Mouse (Mus musculus) CH12.LX (cell line): ENCODE results near the gene Gdpd5. TPM values are rescaled to one million over a fixed set of nuclear protein-coding genes. Genes with fewer than 3 reads are reported as not detected.

Experiments used
- DNase-seq: peaks from one replicate; pipeline ENCODE4 v3.0.0-alpha.2; 2013; ENCODE audit errors: extremely low read depth
- H3K27ac ChIP-seq: 2 replicates; pipeline ENCODE4 v1.5.1; 2012; ENCODE audit warnings: low read depth, mild to moderate bottlenecking, control low read depth, moderate library complexity; ENCODE audit not compliant: insufficient read depth
- H3K27me3 ChIP-seq: replicated peaks from 2 replicates; pipeline ENCODE3; 2012; ENCODE audit warnings: inconsistent platforms
- H3K36me3 ChIP-seq, 2 experiments: replicated peaks in 1 of 2; 2 replicates each; pipeline versions ENCODE3 to v1.6.1; 2012; ENCODE audit warnings: inconsistent platforms in 1 of 2, low read length in 1 of 2, mild to moderate bottlenecking in 1 of 2, mixed read lengths in 1 of 2, moderate library complexity in 1 of 2; ENCODE audit not compliant: control insufficient read depth in 1 of 2, insufficient read depth in 1 of 2
- H3K4me1 ChIP-seq, 2 experiments: 2 replicates each; pipeline ENCODE4 v1.6.1; 2012; ENCODE audit warnings: inconsistent platforms in 1 of 2, moderate library complexity in 1 of 2; ENCODE audit not compliant: insufficient read depth in 2 of 2, control insufficient read depth in 1 of 2
- H3K4me2 ChIP-seq: 2 replicates; pipeline ENCODE4 v1.6.1; 2012; ENCODE audit warnings: low read depth, mild to moderate bottlenecking, control low read depth; ENCODE audit not compliant: poor library complexity, insufficient read depth, severe bottlenecking
- H3K4me3 ChIP-seq, 3 experiments: fragments of 150-350 bp in 1 of 3; sonication (generic) in 1 of 3; replicated peaks in 1 of 3; 2 replicates each; pipeline versions ENCODE3 to v1.5.1; 2011 to 2012; ENCODE audit warnings: low read depth in 2 of 3, low read length in 2 of 3, mild to moderate bottlenecking in 2 of 3, moderate library complexity in 2 of 3, control low read depth in 1 of 3, improper control_type of control experiment in 1 of 3, inconsistent platforms in 1 of 3, mixed read lengths in 1 of 3; ENCODE audit not compliant: poor library complexity in 1 of 3
- H3K79me2 ChIP-seq: replicated peaks from 2 replicates; pipeline ENCODE4 v1.6.1; 2012; ENCODE audit warnings: mild to moderate bottlenecking, moderate library complexity; ENCODE audit not compliant: control insufficient read depth, poor library complexity, insufficient read depth, severe bottlenecking; ENCODE audit errors: extremely low read depth
- H3K9ac ChIP-seq: 2 replicates; pipeline ENCODE4 v1.6.1; 2012; ENCODE audit warnings: low read depth, mild to moderate bottlenecking, control low read depth, moderate library complexity; ENCODE audit not compliant: insufficient read depth
- H3K9me3 ChIP-seq: replicated peaks from 2 replicates; pipeline ENCODE3; 2012; ENCODE audit warnings: low read length, inconsistent platforms, mixed read lengths
- BHLHE40 ChIP-seq: IDR thresholded peaks from 2 replicates; pipeline ENCODE4 v1.6.1; 2011; ENCODE audit warnings: mild to moderate bottlenecking, low read depth, low read length, improper control_type of control experiment
- CHD2 ChIP-seq: IDR thresholded peaks from 2 replicates; pipeline ENCODE4 v1.6.1; 2011; ENCODE audit warnings: low read length, improper control_type of control experiment
- CTCF ChIP-seq, 2 experiments: IDR thresholded peaks in 1 of 2; conservative IDR thresholded peaks in 1 of 2; 2 replicates each; pipeline ENCODE4 v1.5.1; 2011 to 2012; ENCODE audit warnings: low read depth in 2 of 2, low read length in 2 of 2, improper control_type of control experiment in 1 of 2, inconsistent platforms in 1 of 2, mild to moderate bottlenecking in 1 of 2, moderate library complexity in 1 of 2
- ELF1 ChIP-seq: IDR thresholded peaks from 2 replicates; pipeline ENCODE4 v1.6.1; 2014; ENCODE audit warnings: low read depth, mild to moderate bottlenecking, inconsistent platforms, low read length, improper control_type of control experiment
- ETS1 ChIP-seq: conservative IDR thresholded peaks from 2 replicates; pipeline ENCODE4 v1.6.1; 2012; ENCODE audit warnings: low read depth, mild to moderate bottlenecking, inconsistent platforms, low read length, improper control_type of control experiment, moderate library complexity
- IRF4 ChIP-seq: IDR thresholded peaks from 2 replicates; pipeline ENCODE4 v1.6.1; 2014; ENCODE audit warnings: low read depth, mild to moderate bottlenecking, inconsistent platforms, low read length, improper control_type of control experiment
- JUN ChIP-seq: IDR thresholded peaks from 2 replicates; pipeline ENCODE4 v1.6.1; 2011; ENCODE audit warnings: low read depth, mild to moderate bottlenecking, low read length, improper control_type of control experiment, moderate library complexity; ENCODE audit not compliant: insufficient read depth
- JUND ChIP-seq: conservative IDR thresholded peaks from 2 replicates; pipeline ENCODE4 v1.6.1; 2011; ENCODE audit warnings: low read depth, low read length, improper control_type of control experiment
- MAZ ChIP-seq: IDR thresholded peaks from 2 replicates; pipeline ENCODE4 v1.6.1; 2012; ENCODE audit warnings: low read depth, mild to moderate bottlenecking, inconsistent platforms, low read length, improper control_type of control experiment, moderate library complexity
- MXI1 ChIP-seq: IDR thresholded peaks from 2 replicates; pipeline ENCODE4 v1.6.1; 2011; ENCODE audit warnings: mild to moderate bottlenecking, low read depth, low read length, improper control_type of control experiment
- NELFE ChIP-seq: IDR thresholded peaks from 2 replicates; pipeline ENCODE4 v1.6.1; 2011; ENCODE audit warnings: low read depth, low read length, improper control_type of control experiment
- POLR2A ChIP-seq: IDR thresholded peaks from 2 replicates; pipeline ENCODE4 v1.6.1; 2011; ENCODE audit warnings: low read depth, mild to moderate bottlenecking, improper control_type of control experiment, low read length
- RCOR1 ChIP-seq: conservative IDR thresholded peaks from 2 replicates; pipeline ENCODE4 v1.6.1; 2012; ENCODE audit warnings: low read depth, mild to moderate bottlenecking, inconsistent platforms, low read length, improper control_type of control experiment
- SIN3A ChIP-seq: IDR thresholded peaks from 2 replicates; pipeline ENCODE4 v1.6.1; 2012; ENCODE audit warnings: low read length, improper control_type of control experiment, inconsistent platforms
- TBP ChIP-seq: conservative IDR thresholded peaks from 2 replicates; pipeline ENCODE4 v1.6.1; 2011; ENCODE audit warnings: low read depth, low read length, improper control_type of control experiment
- TCF12 ChIP-seq: IDR thresholded peaks from 2 replicates; pipeline ENCODE4 v1.6.1; 2014; ENCODE audit warnings: low read depth, mild to moderate bottlenecking, inconsistent platforms, low read length, improper control_type of control experiment
- USF1 ChIP-seq: IDR thresholded peaks from 2 replicates; pipeline ENCODE4 v1.6.1; 2014; ENCODE audit warnings: low read depth, mild to moderate bottlenecking, inconsistent platforms, low read length, improper control_type of control experiment
- USF2 ChIP-seq: conservative IDR thresholded peaks from 2 replicates; pipeline ENCODE4 v1.6.1; 2011; ENCODE audit warnings: low read depth, low read length, improper control_type of control experiment
- ZMIZ1 ChIP-seq: IDR thresholded peaks from 2 replicates; pipeline ENCODE4 v1.6.1; 2012; ENCODE audit warnings: low read depth, mild to moderate bottlenecking, inconsistent platforms, low read length, improper control_type of control experiment
- ZNF384 ChIP-seq: IDR thresholded peaks from 2 replicates; pipeline ENCODE4 v1.6.1; 2012; ENCODE audit warnings: low read depth, low read length, improper control_type of control experiment, inconsistent platforms
- dilution Hi-C: fragments of 300-500 bp; cut with MboI; formaldehyde crosslinking; loops from 2 replicates; pipeline ENCODE4 v1.14.3; 2020; ENCODE audit warnings: low sequenced_read_pairs; ENCODE audit not compliant: extremely low pct_unique_long_range_greater_than_20kb, extremely low pct_ligation_motif_present
- in situ Hi-C: fragments of 300-500 bp; cut with MboI; formaldehyde crosslinking; loops from 3 replicates; pipeline ENCODE4 v1.14.3; 2019; ENCODE audit warnings: low sequenced_read_pairs, low pct_ligation_motif_present, low pct_unique_long_range_greater_than_20kb, mixed read lengths
- polyA plus RNA-seq: library from polyadenylated mRNA; unstranded; fragments of >175 nt; gene quantifications from 2 replicates; pipeline ENCODE4 v1.2.1, GENCODE M21; 2012; ENCODE audit warnings: low read depth; ENCODE audit not compliant: insufficient read length
- total RNA-seq, 2 experiments: library from RNA; depleted of rRNA; stranded (reverse); fragments of 300-350 nt in 1 of 2; fragments of >200 nt in 1 of 2; gene quantifications; 2 replicates each; pipeline ENCODE4 v1.2.3; 2012 to 2014

The Gdpd5 gene
- total and polyA plus RNA-seq, 3 experiments = 2.4 to 9.1 (median 9.0) TPM

GRCm38 (mm10) chr7:99432248-99432647, 51.0 kb downstream of the Gdpd5 start:
- in situ Hi-C loops = no loop called here
- peak overlapping the region; percentile 37 for H3K27ac ChIP-seq
- no peaks in the 10 kb centered on the region for H3K27me3 ChIP-seq

GRCm38 (mm10) chr7:99432863-99433262, 51.6 kb downstream of the Gdpd5 start:
- DNase-seq = peak; percentile 64
- Histone ChIP-seq H3K27ac (peak overlapping the region; percentile 37), H3K4me2 (no peak overlapping the region), H3K79me2 (no peaks in the 10 kb centered on the region), H3K4me3 (peak overlapping the region in 1 of 3 experiments; percentile 19), H3K9ac (no peak overlapping the region), H3K4me1 (peaks cover 63 to 93% of the 10 kb centered on the region in 2 experiments), H3K27me3 (no peaks in the 10 kb centered on the region), H3K9me3 (no peaks in the 10 kb centered on the region), H3K36me3 (peaks cover 0 to 4% of the 10 kb centered on the region in 2 experiments)
- dilution Hi-C loops (no loop called here), in situ Hi-C loops (no loop called here)
- TF ChIP-seq ZNF384 (no peak), IRF4 (0 out of 2 replicates have a peak, but pooled peaks have one; percentile 14), TBP (no peak), ELF1 (peak; percentile 61)

More at GRCm38 (mm10) chr7:99432248-99432647, 51.0 kb downstream of the Gdpd5 start:
- no peak overlapping the region for H3K9ac ChIP-seq
- H3K36me3 ChIP-seq = peaks cover 0 to under 1% of the 10 kb centered on the region in 2 experiments
- dilution Hi-C loops = no loop called here
- peak; percentile 63 for DNase-seq
- peaks cover 66 to 95% of the 10 kb centered on the region in 2 experiments for H3K4me1 ChIP-seq
- no peaks in the 10 kb centered on the region for H3K79me2 ChIP-seq
- H3K4me3 ChIP-seq = no peak overlapping the region
- H3K9me3 ChIP-seq = no peaks in the 10 kb centered on the region
- TF ChIP-seq ETS1 = peak; percentile 14; the same call in 1 of the 2 replicates
- TF ChIP-seq JUND = 0 out of 2 replicates have a peak, but pooled peaks have one; percentile 40
- TF ChIP-seq ELF1 = no peak
- TF ChIP-seq IRF4 = no peak
- TF ChIP-seq JUN = peak; percentile 38; the same call in 1 of the 2 replicates
- no peak for TF ChIP-seq CTCF (conservative IDR thresholded peaks at IDR 0.05 in 1 of 2, IDR thresholded peaks at IDR 0.05 in 1 of 2; ENCODE audit: low read depth in 2 of 2, low read length in 2 of 2)
- no peak for TF ChIP-seq ZNF384
- no peak for TF ChIP-seq NELFE
- no peak for TF ChIP-seq CHD2
- TF ChIP-seq, all 38 proteins: peak for 3
- H3K4me2 ChIP-seq = no peak overlapping the region

GRCm38 (mm10) chr7:99434672-99435250, 53.5 kb downstream of the Gdpd5 start:
- dilution Hi-C loops = no loop called here
- DNase-seq = peak; percentile 68

More at GRCm38 (mm10) chr7:99434672-99435250, 53.5 kb downstream of the Gdpd5 start:
- no peak for TF ChIP-seq BHLHE40
- 0 out of 2 replicates have a peak, but pooled peaks have one; percentile 28 for TF ChIP-seq ZMIZ1
- no peak for TF ChIP-seq USF1
- TF ChIP-seq JUN = no peak
- TF ChIP-seq SIN3A = 0 out of 2 replicates have a peak, but pooled peaks have one; percentile 24
- TF ChIP-seq TBP = 0 out of 2 replicates have a peak, but pooled peaks have one; percentile 38
- no peak; the same call in 1 of the 2 replicates for TF ChIP-seq TCF12
- TF ChIP-seq POLR2A = peak; percentile 65
- TF ChIP-seq ELF1 = peak; percentile 92
- TF ChIP-seq MXI1 = 0 out of 2 replicates have a peak, but pooled peaks have one; percentile 41
- no peak for TF ChIP-seq USF2
- no peak for TF ChIP-seq RCOR1
- TF ChIP-seq MAZ = 0 out of 2 replicates have a peak, but pooled peaks have one; percentile 31
- TF ChIP-seq ETS1 = no peak
- in situ Hi-C loops = no loop called here
- H3K9me3 ChIP-seq = no peaks in the 10 kb centered on the region
- 0 out of 2 replicates have a peak overlapping the region, but pooled peaks have one; percentile 1 for H3K9ac ChIP-seq
- H3K4me3 ChIP-seq = peak overlapping the region in 1 of 3 experiments; percentile 21
- H3K27ac ChIP-seq = no peak overlapping the region
- H3K36me3 ChIP-seq = peaks cover 0 to 11% of the 10 kb centered on the region in 2 experiments
- H3K4me2 ChIP-seq = 0 out of 2 replicates have a peak overlapping the region, but pooled peaks have one; percentile 17
- H3K27me3 ChIP-seq = no peaks in the 10 kb centered on the region
- H3K79me2 ChIP-seq = no peaks in the 10 kb centered on the region
- peaks cover 47 to 84% of the 10 kb centered on the region in 2 experiments for H3K4me1 ChIP-seq
